15 mouse cellular contexts compared by ENCODE assay signal in genomic region chr8:78932069-78932468, GRCm38 (mm10).
"Had no signal": no experiment of that assay in that cellular context is flagged by ENCODE, and none has a peak within 500 bp of the region (broad histone marks: within the 10 kb centered on the region; RNA-seq: fewer than 3 reads in every experiment).

No protein-coding gene starts in this region.

- H3K4me1 ChIP-seq: neural tube, embryonic 12.5 days; stomach, embryonic 15.5 days had no signal

- H3K27ac ChIP-seq: neural tube, embryonic 12.5 days; stomach, embryonic 15.5 days; stomach, postnatal 0 days had no signal

- H3K4me2 ChIP-seq: neural tube, embryonic 12.5 days; stomach, embryonic 15.5 days had no signal

- H3K4me3 ChIP-seq: neural tube, embryonic 12.5 days; stomach, embryonic 15.5 days had no signal

- H3K36me3 ChIP-seq: neural tube, embryonic 12.5 days; stomach, embryonic 15.5 days had no signal

- DNase-seq: retina, postnatal 1 day; right cerebral cortex, adult 18-20 months; right cerebral cortex, postnatal 14 days; right cerebral cortex, postnatal 25 days; right cerebral cortex, postnatal 4 days; spleen, adult 18-20 months; thymus, adult 18-20 months; thymus, adult 2 months; thymus, postnatal 14 days; thymus, postnatal 25 days; thymus, postnatal 36 days; thymus, postnatal 4 days had no signal

- H3K9me3 ChIP-seq: neural tube, embryonic 12.5 days; stomach, embryonic 15.5 days had no signal

- H3K27me3 ChIP-seq: neural tube, embryonic 12.5 days; stomach, embryonic 15.5 days had no signal

- H3K9ac ChIP-seq: neural tube, embryonic 12.5 days; stomach, embryonic 15.5 days had no signal
